Mouse (Mus musculus) forebrain, embryonic 15.5 days (tissue): Measurements from ENCODE around the gene Apba1. TPM values are rescaled to one million over a fixed set of nuclear protein-coding genes. Genes with fewer than 3 reads are reported as not detected.
A peak's percentile ranks its signal among the peaks of the same experiment; 100 is the strongest.

Experiments used
- ATAC-seq: fragments of 200-750 bp; cut with Nextera tagmentation; replicated peaks from 2 replicates; pipeline ENCODE4 v1.8.0; 2017; ENCODE audit warnings: mild to moderate bottlenecking, moderate TSS enrichment, moderate library complexity
- H3K27ac ChIP-seq: fragments of 300-500 bp; sonication (generic); replicated peaks from 2 replicates; pipeline ENCODE4 v1.5.1; 2015; ENCODE audit warnings: mild to moderate bottlenecking, inconsistent platforms
- H3K27me3 ChIP-seq: fragments of 300-500 bp; sonication (generic); 2 replicates; pipeline ENCODE4 v1.6.1; 2015; ENCODE audit warnings: inconsistent platforms
- H3K36me3 ChIP-seq: fragments of 300-500 bp; sonication (generic); 2 replicates; pipeline ENCODE4 v1.6.1; 2015; ENCODE audit warnings: mild to moderate bottlenecking, inconsistent platforms
- H3K4me1 ChIP-seq: fragments of 300-500 bp; sonication (generic); 2 replicates; pipeline ENCODE4 v1.6.1; 2015; ENCODE audit warnings: inconsistent platforms
- H3K4me2 ChIP-seq: fragments of 300-500 bp; sonication (generic); replicated peaks from 2 replicates; pipeline ENCODE4 v1.6.1; 2015; ENCODE audit warnings: mild to moderate bottlenecking, inconsistent platforms
- H3K4me3 ChIP-seq: fragments of 300-500 bp; sonication (generic); 2 replicates; pipeline ENCODE4 v1.5.1; 2015; ENCODE audit warnings: mild to moderate bottlenecking, inconsistent platforms
- H3K9ac ChIP-seq: fragments of 300-500 bp; sonication (generic); replicated peaks from 2 replicates; pipeline ENCODE4 v1.6.1; 2015; ENCODE audit warnings: mild to moderate bottlenecking, inconsistent platforms
- H3K9me3 ChIP-seq: fragments of 300-500 bp; sonication (generic); 2 replicates; pipeline ENCODE4 v1.6.1; 2016; ENCODE audit warnings: inconsistent platforms
- WGBS: fragments of 180-500 bp; shearing (Covaris S2); methylation state at CpG from one replicate; pipeline ENCODE4 v1.1.7; 2015; ENCODE audit warnings: mixed read lengths; 5-methylcytosine and 5-hydroxymethylcytosine counted together
- polyA plus RNA-seq: library from polyadenylated mRNA; unstranded; fragments of >200 nt; fragmentation: Nextera tagmentation; extraction: Ambion mirVana; gene quantifications from 2 replicates; pipeline ENCODE4 v1.2.1, GENCODE M21; 2015

The Apba1 gene
- polyA plus RNA-seq, 1 experiment from 2014 or later = 5.7 TPM

GRCm38 (mm10) chr19:23779130-23779529 lies 20.4 kb downstream of the Apba1 start:
- Histone ChIP-seq H3K27ac (no peak overlapping the region), H3K36me3 (no peaks in the 10 kb centered on the region), H3K9ac (no peak overlapping the region), H3K9me3 (no peaks in the 10 kb centered on the region), H3K4me1 (peaks cover 7% of the 10 kb centered on the region), H3K27me3 (no peaks in the 10 kb centered on the region), H3K4me2 (no peak overlapping the region), H3K4me3 (no peak overlapping the region)
- ATAC-seq = no peak

GRCm38 (mm10) chr19:23780105-23780504 lies 21.4 kb downstream of the Apba1 start:
- 95% methylated on average over 4 of the region's 4 CpGs for WGBS
- Histone ChIP-seq H3K4me3 (no peak overlapping the region), H3K27ac (no peak overlapping the region), H3K4me1 (peaks cover 7% of the 10 kb centered on the region), H3K4me2 (no peak overlapping the region), H3K9ac (no peak overlapping the region), H3K27me3 (no peaks in the 10 kb centered on the region), H3K9me3 (no peaks in the 10 kb centered on the region), H3K36me3 (no peaks in the 10 kb centered on the region)
- no peak for ATAC-seq

- ATAC-seq = peak; percentile 66
Observed at GRCm38 (mm10) chr19:23781968-23782367, 23.3 kb downstream of the Apba1 start.

GRCm38 (mm10) chr19:23788420-23789132 lies 29.9 kb downstream of the Apba1 start:
- no peak for ATAC-seq
- Histone ChIP-seq H3K4me2 (no peak overlapping the region), H3K4me3 (no peak overlapping the region), H3K9me3 (no peaks in the 10 kb centered on the region), H3K27ac (no peak overlapping the region), H3K27me3 (no peaks in the 10 kb centered on the region), H3K4me1 (no peaks in the 10 kb centered on the region), H3K9ac (no peak overlapping the region), H3K36me3 (no peaks in the 10 kb centered on the region)
- 68% methylated on average over 9 of the region's 9 CpGs for WGBS

More at GRCm38 (mm10) chr19:23781968-23782367, 23.3 kb downstream of the Apba1 start:
- Histone ChIP-seq H3K9me3 (no peaks in the 10 kb centered on the region), H3K27ac (no peak overlapping the region), H3K4me1 (peaks cover 7% of the 10 kb centered on the region), H3K36me3 (no peaks in the 10 kb centered on the region), H3K9ac (no peak overlapping the region), H3K4me3 (no peak overlapping the region), H3K4me2 (no peak overlapping the region), H3K27me3 (no peaks in the 10 kb centered on the region)
- 13% methylated on average over 9 of the region's 9 CpGs for WGBS

GRCm38 (mm10) chr19:23791704-23792103 lies 33.0 kb downstream of the Apba1 start:
- Histone ChIP-seq H3K36me3 (no peaks in the 10 kb centered on the region), H3K27ac (no peak overlapping the region)
- ATAC-seq = no peak

GRCm38 (mm10) chr19:23792559-23792958 lies 33.9 kb downstream of the Apba1 start:
- no peaks in the 10 kb centered on the region for H3K27me3 ChIP-seq
- ATAC-seq = no peak
- no peak overlapping the region for H3K9ac ChIP-seq
- no peaks in the 10 kb centered on the region for H3K9me3 ChIP-seq
- no peak overlapping the region for H3K4me3 ChIP-seq
- H3K4me2 ChIP-seq = no peak overlapping the region
- no peak overlapping the region for H3K27ac ChIP-seq
- no peaks in the 10 kb centered on the region for H3K36me3 ChIP-seq
- WGBS = 78% methylated on average over 6 of the region's 6 CpGs
- peaks cover 8% of the 10 kb centered on the region; the same call in 1 of the 2 replicates for H3K4me1 ChIP-seq

More at GRCm38 (mm10) chr19:23791704-23792103, 33.0 kb downstream of the Apba1 start:
- WGBS = 83% methylated on average over 6 of the region's 6 CpGs
- Histone ChIP-seq H3K4me3 (no peak overlapping the region), H3K4me2 (no peak overlapping the region), H3K9me3 (no peaks in the 10 kb centered on the region), H3K9ac (no peak overlapping the region), H3K4me1 (peaks cover 8% of the 10 kb centered on the region; the same call in 1 of the 2 replicates), H3K27me3 (no peaks in the 10 kb centered on the region)

- no peaks in the 10 kb centered on the region for H3K9me3 ChIP-seq
- no peak for ATAC-seq
- 0 out of 2 replicates have a peak overlapping the region, but pooled peaks have one; percentile 21 for H3K27ac ChIP-seq
- H3K27me3 ChIP-seq = no peaks in the 10 kb centered on the region
- peaks cover 8% of the 10 kb centered on the region; the same call in 1 of the 2 replicates for H3K4me1 ChIP-seq
- H3K9ac ChIP-seq = no peak overlapping the region
- 68% methylated on average over 3 of the region's 3 CpGs for WGBS
- no peaks in the 10 kb centered on the region for H3K36me3 ChIP-seq
- no peak overlapping the region for H3K4me2 ChIP-seq
- H3K4me3 ChIP-seq = no peak overlapping the region
Observed at GRCm38 (mm10) chr19:23794491-23794890, 35.8 kb downstream of the Apba1 start.

GRCm38 (mm10) chr19:23795156-23795555 lies 36.5 kb downstream of the Apba1 start:
- Histone ChIP-seq H3K9ac (no peak overlapping the region), H3K4me1 (peaks cover 8% of the 10 kb centered on the region; the same call in 1 of the 2 replicates), H3K9me3 (no peaks in the 10 kb centered on the region), H3K4me3 (no peak overlapping the region), H3K4me2 (no peak overlapping the region), H3K27ac (peak overlapping the region; percentile 21; the same call in 1 of the 2 replicates), H3K27me3 (no peaks in the 10 kb centered on the region), H3K36me3 (no peaks in the 10 kb centered on the region)
- peak; percentile 53; the same call in 1 of the 2 replicates for ATAC-seq
- 15% methylated on average over 4 of the region's 4 CpGs for WGBS

- Histone ChIP-seq H3K27me3 (no peaks in the 10 kb centered on the region), H3K4me2 (no peak overlapping the region), H3K4me3 (no peak overlapping the region), H3K36me3 (no peaks in the 10 kb centered on the region), H3K27ac (no peak overlapping the region), H3K4me1 (no peaks in the 10 kb centered on the region), H3K9me3 (no peaks in the 10 kb centered on the region), H3K9ac (no peak overlapping the region)
- ATAC-seq = no peak
- 39% methylated on average over 1 of the region's 1 CpGs for WGBS
Observed at GRCm38 (mm10) chr19:23801174-23801573, 42.5 kb downstream of the Apba1 start.

GRCm38 (mm10) chr19:23803221-23803870 lies 44.7 kb downstream of the Apba1 start:
- Histone ChIP-seq H3K27ac (no peak overlapping the region), H3K9me3 (no peaks in the 10 kb centered on the region), H3K9ac (no peak overlapping the region), H3K4me2 (no peak overlapping the region), H3K36me3 (no peaks in the 10 kb centered on the region), H3K27me3 (no peaks in the 10 kb centered on the region), H3K4me1 (peaks cover 5% of the 10 kb centered on the region), H3K4me3 (no peak overlapping the region)
- WGBS = 53% methylated on average over 4 of the region's 4 CpGs
- ATAC-seq = no peak

GRCm38 (mm10) chr19:23806796-23807195 lies 48.1 kb downstream of the Apba1 start:
- Histone ChIP-seq H3K9ac (no peak overlapping the region), H3K4me1 (peaks cover 5% of the 10 kb centered on the region), H3K27me3 (no peaks in the 10 kb centered on the region), H3K9me3 (no peaks in the 10 kb centered on the region), H3K4me2 (no peak overlapping the region), H3K4me3 (no peak overlapping the region), H3K36me3 (no peaks in the 10 kb centered on the region), H3K27ac (no peak overlapping the region)
- 44% methylated on average over 6 of the region's 6 CpGs for WGBS
- ATAC-seq = no peak

- Histone ChIP-seq H3K4me3 (no peak overlapping the region), H3K4me1 (peaks cover 5% of the 10 kb centered on the region), H3K4me2 (no peak overlapping the region), H3K27ac (no peak overlapping the region), H3K9me3 (no peaks in the 10 kb centered on the region), H3K36me3 (no peaks in the 10 kb centered on the region), H3K27me3 (no peaks in the 10 kb centered on the region), H3K9ac (no peak overlapping the region)
- no peak for ATAC-seq
- WGBS = 69% methylated on average over 8 of the region's 8 CpGs
Observed at GRCm38 (mm10) chr19:23807371-23807770, 48.7 kb downstream of the Apba1 start.
